Mouse (Mus musculus): ENCODE measurements at regions not wholly inside any gene's neighbourhood (a gene's known extent, or its start where the extent isn't known, plus 50 kb on each side); places are given as distances from the start of the nearest gene placed in this dataset.

- TF ChIP-seq CTCF (IDR thresholded peaks at IDR 0.05; ENCODE audit: low read depth, low read length) (no peak), POLR2A (IDR thresholded peaks at IDR 0.05; ENCODE audit: extremely low read depth, insufficient read depth, low read length) (no peak)
These were observed 96.3 kb upstream of the Pdzrn3 start for GRCm38 (mm10) chr6:101473956-101474355.
